10 mouse cellular contexts compared by ENCODE assay signal in genomic region chr8:119843444-119843843, GRCm38 (mm10). TPM values are rescaled to one million over a fixed set of nuclear protein-coding genes. Genes with fewer than 3 reads are reported as not detected.
A peak's percentile ranks its signal among the peaks of the same experiment; 100 is the strongest.
DNase-seq lines count a peak whose midpoint lies in the region; ATAC-seq and TF ChIP-seq lines count a peak whose summit lies in the region.
"Had no signal": no experiment of that assay in that cellular context is flagged by ENCODE, and none has a peak within 500 bp of the region (broad histone marks: within the 10 kb centered on the region; RNA-seq: fewer than 3 reads in every experiment).

No protein-coding gene starts in this region.

- H3K9ac ChIP-seq in kidney, embryonic 14.5 days (ENCODE audit: low read depth, low read length): no peak overlapping the region
- no peak overlapping the region for H3K9ac ChIP-seq in neural tube, embryonic 11.5 days (ENCODE audit: low read length)
- H3K9ac ChIP-seq: embryonic facial prominence, embryonic 15.5 days; midbrain, embryonic 12.5 days had no signal

- H3K4me2 ChIP-seq in kidney, embryonic 14.5 days (replicated peaks; ENCODE audit: low read depth, low read length): no peak overlapping the region
- H3K4me2 ChIP-seq in neural tube, embryonic 11.5 days (ENCODE audit: low read depth): no peak overlapping the region
- H3K4me2 ChIP-seq: embryonic facial prominence, embryonic 15.5 days; midbrain, embryonic 12.5 days had no signal

- DNase-seq in kidney, adult 11 months: peak; percentile 66
- DNase-seq in MEL-GATA-1-ER (ENCODE audit: extremely low read depth, low read depth): peak; percentile 63
- DNase-seq in cerebellum, adult 8-10 months: peak; percentile 82
- peak; percentile 82 to 89 for DNase-seq in heart, postnatal 10 days
- DNase-seq in left cerebral cortex, adult 2 months (ENCODE audit: extremely low spot score in 1 of 2, low spot score in 2 of 2): peak; percentile 76 to 80
- DNase-seq in neural tube, embryonic 11.5 days (ENCODE audit: low spot score): peak; percentile 65
- peak; percentile 88 for DNase-seq in thymus, postnatal 0 days (ENCODE audit: low spot score)

- H3K36me3 ChIP-seq in kidney, embryonic 14.5 days (ENCODE audit: control insufficient read depth, insufficient read depth, low read length): no peaks in the 10 kb centered on the region
- H3K36me3 ChIP-seq in neural tube, embryonic 11.5 days (ENCODE audit: control insufficient read depth, insufficient read depth, low read length): no peaks in the 10 kb centered on the region
- H3K36me3 ChIP-seq: embryonic facial prominence, embryonic 15.5 days; midbrain, embryonic 12.5 days had no signal

- no peak overlapping the region for H3K27ac ChIP-seq in kidney, embryonic 14.5 days (ENCODE audit: low read depth, low read length)
- no peak overlapping the region for H3K27ac ChIP-seq in left cerebral cortex, adult 2 months
- H3K27ac ChIP-seq in neural tube, embryonic 11.5 days (ENCODE audit: low read depth, low read length): no peak overlapping the region
- H3K27ac ChIP-seq: embryonic facial prominence, embryonic 15.5 days; midbrain, embryonic 12.5 days had no signal

- peaks cover 19% of the 10 kb centered on the region for H3K4me1 ChIP-seq in kidney, embryonic 14.5 days (ENCODE audit: control insufficient read depth, insufficient read depth, low read length)
- H3K4me1 ChIP-seq in neural tube, embryonic 11.5 days (ENCODE audit: control insufficient read depth, insufficient read depth, low read length): peaks cover 10% of the 10 kb centered on the region

- H3K9me3 ChIP-seq in kidney, embryonic 14.5 days (ENCODE audit: control insufficient read depth, low read length): no peaks in the 10 kb centered on the region
- H3K9me3 ChIP-seq in neural tube, embryonic 11.5 days (ENCODE audit: control insufficient read depth, low read length): no peaks in the 10 kb centered on the region
- H3K9me3 ChIP-seq: embryonic facial prominence, embryonic 15.5 days; midbrain, embryonic 12.5 days had no signal

- TF ChIP-seq CTCF in left cerebral cortex, adult 2 months (IDR thresholded peaks at IDR 0.05): peak; percentile 88

- 0 out of 2 replicates have a peak, but pooled peaks cover 2% of the 10 kb centered on the region for H3K27me3 ChIP-seq in kidney, embryonic 14.5 days (ENCODE audit: control insufficient read depth, insufficient read depth, low read length)
- no peaks in the 10 kb centered on the region for H3K27me3 ChIP-seq in neural tube, embryonic 11.5 days (ENCODE audit: control insufficient read depth, insufficient read depth, low read length)
- H3K27me3 ChIP-seq: embryonic facial prominence, embryonic 15.5 days had no signal

- intact Hi-C loops in heart, postnatal 10 days (cut with DNase I): loop anchor here (1.0 to 10.0 kb wide), 3 partner anchors 61 to 156 kb away; no protein-coding TSS in a partner anchor
- intact Hi-C loops in left cerebral cortex, adult 2 months (cut with DNase I): loop anchor here (1.0 to 5.0 kb wide), 2 partner anchors 61 to 156 kb away; no protein-coding TSS in a partner anchor

- 2% methylated on average over 4 of the region's 4 CpGs for WGBS in kidney, embryonic 14.5 days
- under 1% methylated on average over 4 of the region's 4 CpGs for WGBS in neural tube, embryonic 11.5 days

- no peak overlapping the region for H3K4me3 ChIP-seq in kidney, embryonic 14.5 days (ENCODE audit: low read length)
- no peak overlapping the region for H3K4me3 ChIP-seq in left cerebral cortex, adult 2 months
- no peak overlapping the region for H3K4me3 ChIP-seq in neural tube, embryonic 11.5 days (ENCODE audit: low read depth, low read length)
- H3K4me3 ChIP-seq: embryonic facial prominence, embryonic 15.5 days; midbrain, embryonic 12.5 days had no signal

- no peak for ATAC-seq in kidney, embryonic 14.5 days (ENCODE audit: low FRiP score, low TSS enrichment)
- no peak for ATAC-seq in neural tube, embryonic 11.5 days (ENCODE audit: insufficient read depth, low FRiP score, low TSS enrichment)

RNA-seq across cellular contexts. Expression of gene Cotl1, which starts 3.1 kb away (rescaled TPM):
- polyA plus RNA-seq in kidney, embryonic 14.5 days (2014; fragmentation: Nextera tagmentation; extraction: Ambion mirVana): 239 and 329 TPM in 2 replicates
- total RNA-seq in heart, postnatal 10 days (2021): 10 to 100 TPM; 39.4 to 44.2 TPM
- total RNA-seq in left cerebral cortex, adult 2 months (2021): 10 to 100 TPM; 60.1 to 61.4 TPM
- polyA plus RNA-seq in neural tube, embryonic 11.5 days (2014; fragmentation: Nextera tagmentation; extraction: Ambion mirVana): 574 and 631 TPM in 2 replicates
- polyA plus RNA-seq in thymus, postnatal 0 days (2015; fragmentation: Nextera tagmentation; extraction: Ambion mirVana): 94.3 and 127 TPM in 2 replicates

RNA-seq across cellular contexts. Expression of gene Klhl36, which starts 18.6 kb away (rescaled TPM):
- 13.3 and 13.8 TPM in 2 replicates for polyA plus RNA-seq in kidney, embryonic 14.5 days (2014; fragmentation: Nextera tagmentation; extraction: Ambion mirVana)
- 1 to 10 TPM; 4.1 to 5.4 TPM for total RNA-seq in heart, postnatal 10 days (2021)
- total RNA-seq in left cerebral cortex, adult 2 months (2021): 1 to 10 TPM; 7.2 to 8.9 TPM
- polyA plus RNA-seq in neural tube, embryonic 11.5 days (2014; fragmentation: Nextera tagmentation; extraction: Ambion mirVana): 7.8 and 8.9 TPM in 2 replicates
- polyA plus RNA-seq in thymus, postnatal 0 days (2015; fragmentation: Nextera tagmentation; extraction: Ambion mirVana): 19.1 and 20.5 TPM in 2 replicates
